Mouse (Mus musculus): ENCODE data around the gene Mrps18b. TPM values are rescaled to one million over a fixed set of nuclear protein-coding genes. Genes with fewer than 3 reads are reported as not detected.
A peak's percentile ranks its signal among the peaks of the same experiment; 100 is the strongest.

The Mrps18b gene
- total RNA-seq, 2 experiments from 2014 or later = 49.1 to 50.2 TPM

DNA sequence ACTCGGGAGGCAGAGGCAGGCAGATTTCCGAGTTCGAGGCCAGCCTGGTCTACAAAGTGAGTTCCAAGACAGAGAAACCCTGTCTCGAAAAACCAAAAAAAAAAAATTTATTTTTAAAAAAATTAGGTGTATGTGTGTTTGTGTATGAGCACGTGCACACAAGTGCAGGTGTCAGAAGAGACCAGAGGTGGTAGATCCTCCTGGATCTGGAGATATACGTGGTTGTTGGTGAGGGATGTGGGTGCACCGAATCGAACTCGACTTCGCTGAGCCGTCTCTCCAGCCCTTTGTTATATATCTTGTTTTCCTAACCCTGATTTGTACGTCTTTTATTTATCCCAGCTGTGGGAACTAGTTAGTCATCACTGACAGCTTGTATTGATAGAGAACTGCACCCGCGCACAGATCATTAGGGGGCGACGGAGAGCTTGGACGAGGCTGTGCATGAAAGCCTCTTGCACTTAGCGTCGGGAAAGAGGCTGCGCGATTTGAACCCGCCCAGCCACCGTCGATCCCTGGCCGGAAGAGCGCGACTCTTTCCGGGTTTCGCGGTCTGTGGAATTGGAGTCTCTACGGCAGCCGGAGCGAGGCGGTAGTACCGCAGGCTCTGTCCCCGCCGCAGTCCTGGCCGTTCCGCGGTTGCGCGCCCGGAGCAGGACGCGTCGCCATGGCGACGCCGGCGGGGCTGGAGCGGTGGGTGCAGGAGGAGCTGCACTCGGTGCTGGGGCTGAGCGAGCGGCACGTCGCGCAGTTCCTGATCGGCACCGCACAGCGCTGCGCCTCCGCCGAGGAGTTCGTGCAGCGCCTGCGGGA lies 36.7 kb downstream of the Mrps18b start, which contains the start of gene Dhx16:
TSS of gene Dhx16 (plus strand) at position 575 of the 813 bp plus-strand sequence.
- DNase-seq (ENCODE audit: low spot score in 2 of 2) = peak; percentile 95 to 96

DNA sequence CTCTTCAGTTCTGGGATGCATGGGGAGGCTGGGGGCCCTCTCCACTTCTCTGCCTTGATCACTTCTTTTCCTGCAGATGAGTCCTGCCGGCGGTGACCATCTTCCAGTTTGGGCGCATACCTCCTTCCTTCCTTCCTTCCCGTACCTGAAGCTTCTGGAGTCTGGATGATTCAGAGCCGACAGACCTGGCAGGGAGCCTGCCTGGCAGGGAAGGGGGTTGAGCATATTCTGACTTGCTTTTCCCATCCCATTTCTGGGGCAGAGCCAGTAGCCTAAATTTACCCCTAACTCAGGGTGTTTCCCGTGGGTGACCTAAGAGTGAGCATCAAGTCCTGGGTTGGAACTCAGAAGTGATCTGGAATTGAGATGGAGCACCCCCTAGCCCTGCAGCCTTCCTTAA lies 41.5 kb downstream of the Mrps18b start:
- no peak for DNase-seq (ENCODE audit: low spot score in 2 of 2)

DNA sequence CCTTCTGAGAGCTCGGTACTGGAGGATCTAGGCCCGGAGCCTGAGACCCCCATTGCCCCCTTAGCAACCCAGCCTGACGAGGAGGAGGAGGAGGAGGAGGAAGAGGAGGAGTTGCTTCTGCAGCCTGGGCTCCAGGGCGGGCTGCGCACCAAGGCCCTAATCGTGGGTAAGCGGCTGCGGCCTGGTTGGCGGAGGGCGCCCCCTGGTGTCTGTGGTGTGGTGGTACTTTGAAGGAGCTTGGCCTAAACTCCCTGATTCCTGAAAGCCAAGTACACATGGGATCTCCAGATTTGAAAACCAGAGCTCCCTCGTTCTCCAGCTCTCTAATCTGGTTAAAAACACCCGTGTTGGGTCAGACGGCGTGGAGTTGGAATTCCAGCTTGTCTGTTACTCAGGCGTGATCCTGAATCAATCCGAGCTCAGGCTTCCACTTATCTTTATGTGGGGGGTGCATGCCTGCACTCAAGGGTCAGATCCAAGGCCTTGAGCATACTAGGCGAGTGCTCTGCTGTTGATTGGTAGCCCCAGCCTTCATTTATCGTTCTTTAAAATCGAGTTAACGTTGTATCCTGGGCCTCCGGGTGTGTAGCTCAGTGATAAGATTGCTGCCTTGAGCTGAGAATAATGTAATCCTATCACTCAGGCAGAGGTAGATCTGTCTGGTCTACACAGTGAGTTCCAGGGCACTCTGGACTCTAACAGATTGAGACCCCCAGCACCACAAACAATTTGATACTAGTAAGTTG lies 42.2 kb downstream of the Mrps18b start:
- peak; percentile 90 to 93 for DNase-seq (ENCODE audit: low spot score in 2 of 2)

DNA sequence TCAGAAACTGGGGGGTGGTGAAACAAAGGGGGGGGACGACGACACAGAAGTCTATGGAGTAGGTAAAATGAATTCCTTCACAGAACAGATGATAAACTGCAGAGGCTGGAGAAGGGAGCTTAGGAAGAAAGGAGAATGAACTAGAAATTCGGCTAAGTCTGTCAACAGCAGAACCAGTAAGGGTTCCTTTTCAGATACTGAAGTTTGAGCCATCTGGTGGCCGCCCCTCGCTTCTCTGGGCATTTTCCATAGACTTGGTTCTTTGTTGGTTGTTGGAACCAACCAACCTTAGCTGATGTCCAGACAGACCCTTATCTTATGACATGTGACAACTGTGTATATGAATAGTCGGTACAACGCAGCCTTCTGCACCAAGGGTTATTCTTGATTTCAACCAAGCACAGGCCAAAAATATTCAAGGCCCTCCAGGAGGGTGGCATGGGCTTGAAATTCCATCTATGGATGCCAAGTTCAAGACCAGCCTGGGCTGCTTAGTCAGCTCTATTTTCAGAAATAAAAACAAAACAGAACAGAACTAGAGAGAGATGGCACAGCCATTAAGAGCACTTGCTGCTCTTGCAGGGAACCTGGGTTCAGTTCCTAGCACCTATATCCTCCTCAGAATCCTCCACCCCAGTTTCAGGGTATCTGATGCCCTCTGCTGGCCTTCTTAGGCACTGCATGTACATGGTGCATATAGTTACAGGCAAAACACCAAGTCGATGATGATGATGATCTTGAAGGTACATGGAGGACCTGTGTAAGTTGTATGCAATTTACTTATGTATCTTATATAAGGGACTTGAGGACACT lies 45.1 kb downstream of the Mrps18b start:
- peak; percentile 49 to 53 for DNase-seq (ENCODE audit: low spot score in 2 of 2)

DNA sequence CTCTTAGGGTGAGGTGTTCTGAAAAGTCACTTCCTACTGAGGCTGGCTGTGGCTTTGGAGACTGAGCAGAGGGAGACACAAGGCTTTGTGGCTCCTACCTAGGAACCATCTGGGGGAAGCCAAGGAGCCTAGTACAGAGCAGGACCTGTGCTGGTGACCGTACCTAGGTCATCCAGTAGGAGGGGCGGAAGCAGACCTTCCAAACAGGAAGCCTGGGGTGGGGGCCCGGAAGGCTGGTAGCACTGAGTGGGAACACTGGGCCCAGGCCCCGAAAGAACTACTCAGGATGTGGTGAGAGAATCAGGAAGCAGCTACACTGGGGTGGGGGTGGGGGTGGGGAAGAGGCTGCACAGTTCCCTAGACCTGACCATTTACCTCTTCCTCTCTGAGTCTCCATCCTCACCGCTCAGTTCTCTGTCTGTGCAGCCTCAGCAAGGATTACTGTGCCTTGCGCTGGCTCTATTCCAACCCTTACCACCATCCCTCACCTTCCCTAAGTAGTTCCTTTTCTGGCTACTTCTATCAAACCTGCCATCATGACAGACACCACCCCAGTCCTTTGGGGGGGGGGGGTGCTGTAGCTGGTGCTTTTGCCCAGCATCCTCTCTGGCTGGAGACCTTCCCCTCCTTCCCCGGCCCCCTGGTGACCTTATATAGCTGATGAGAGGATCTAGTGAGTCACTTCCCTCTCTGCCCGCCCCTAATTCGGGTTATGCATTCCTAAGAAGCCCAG lies 45.9 kb downstream of the Mrps18b start:
- DNase-seq (ENCODE audit: low spot score in 2 of 2) = peak in 1 of 2 experiments; percentile 30

DNA sequence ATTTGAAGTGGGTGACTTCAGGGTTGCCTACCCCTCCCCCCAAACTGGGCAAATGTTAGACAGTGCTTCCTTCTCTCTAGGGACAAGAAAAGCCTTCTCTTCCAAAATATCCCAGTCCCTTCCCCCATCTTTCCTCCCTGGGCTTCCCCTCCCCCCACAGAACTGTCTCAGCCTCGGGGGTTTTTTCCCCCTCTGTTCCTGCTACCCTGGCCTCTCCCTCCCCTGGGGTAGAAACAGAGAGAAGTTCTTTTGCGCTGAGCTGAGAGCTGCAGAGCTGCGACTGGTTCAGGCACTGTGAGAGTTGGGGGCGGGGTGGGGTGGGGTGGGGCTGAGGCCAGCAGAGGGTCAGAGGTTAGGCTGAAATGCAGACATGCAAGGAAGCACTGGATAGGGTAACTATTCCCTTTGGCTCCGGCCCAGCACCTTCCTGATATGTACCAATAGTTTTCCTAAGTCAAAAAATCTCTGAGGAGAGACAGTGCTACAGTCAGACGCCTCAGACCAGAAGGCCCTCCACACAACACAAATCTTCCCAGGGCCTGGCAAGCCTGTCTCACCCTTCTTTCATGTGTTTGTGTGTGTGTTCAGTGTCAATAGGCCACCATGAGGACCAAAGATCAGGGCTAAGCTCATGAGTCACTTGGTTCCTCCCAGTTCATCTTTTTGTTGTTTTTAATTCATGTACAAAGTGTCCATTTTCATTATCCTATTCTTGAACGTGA lies 46.7 kb downstream of the Mrps18b start:
- DNase-seq (ENCODE audit: low spot score in 2 of 2) = peak in 1 of 2 experiments; percentile 48

DNA sequence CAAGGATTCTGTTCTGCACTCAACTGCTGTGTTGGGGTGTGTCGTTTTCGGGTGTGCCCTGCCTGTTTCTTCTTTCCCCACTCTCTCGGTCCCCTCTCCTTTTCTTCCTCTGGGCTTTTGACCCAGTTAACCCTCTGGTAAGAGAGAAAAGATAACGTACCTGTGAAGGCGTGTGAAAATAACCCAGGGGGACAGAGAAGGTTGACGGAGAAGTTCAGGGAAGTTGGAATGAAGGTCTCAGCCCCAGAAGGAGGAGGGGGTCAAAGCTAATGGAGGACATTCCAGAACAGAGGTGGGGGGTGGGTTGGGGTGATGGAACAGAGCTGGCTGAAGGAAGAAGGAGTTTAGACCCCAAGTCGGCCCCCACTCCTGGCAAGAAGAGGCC lies 47.2 kb downstream of the Mrps18b start:
- no peak for DNase-seq (ENCODE audit: low spot score in 2 of 2)

DNA sequence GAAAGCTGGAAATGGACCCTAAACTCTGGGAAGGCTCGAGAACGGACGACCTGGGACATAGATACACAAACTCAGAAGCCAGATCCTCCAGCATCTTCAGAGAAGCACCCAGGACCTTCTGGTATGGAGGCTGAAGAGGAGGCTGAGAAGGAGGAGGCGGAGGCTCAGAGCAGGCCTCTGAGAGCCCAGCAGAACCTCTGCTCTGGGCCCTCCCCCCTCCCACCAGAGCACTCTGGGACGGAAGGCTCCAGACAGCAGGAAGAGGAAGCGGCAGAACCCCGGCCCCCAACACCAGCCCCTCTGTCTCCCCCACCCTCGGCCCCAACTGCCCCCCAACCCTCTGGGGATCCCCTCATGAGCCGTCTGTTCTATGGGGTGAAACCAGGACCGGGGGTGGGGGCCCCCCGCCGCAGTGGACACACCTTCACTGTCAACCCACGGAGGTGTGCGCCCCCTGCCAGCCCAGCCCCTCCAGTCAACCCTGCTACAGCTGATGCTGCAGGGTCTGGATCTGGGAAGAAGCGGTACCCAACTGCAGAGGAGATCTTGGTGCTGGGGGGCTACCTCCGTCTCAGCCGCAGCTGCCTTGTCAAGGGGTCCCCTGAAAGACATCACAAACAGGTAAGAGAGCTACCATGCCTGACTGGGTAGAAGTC lies 47.9 kb downstream of the Mrps18b start:
- DNase-seq (ENCODE audit: low spot score in 2 of 2) = no peak

DNA sequence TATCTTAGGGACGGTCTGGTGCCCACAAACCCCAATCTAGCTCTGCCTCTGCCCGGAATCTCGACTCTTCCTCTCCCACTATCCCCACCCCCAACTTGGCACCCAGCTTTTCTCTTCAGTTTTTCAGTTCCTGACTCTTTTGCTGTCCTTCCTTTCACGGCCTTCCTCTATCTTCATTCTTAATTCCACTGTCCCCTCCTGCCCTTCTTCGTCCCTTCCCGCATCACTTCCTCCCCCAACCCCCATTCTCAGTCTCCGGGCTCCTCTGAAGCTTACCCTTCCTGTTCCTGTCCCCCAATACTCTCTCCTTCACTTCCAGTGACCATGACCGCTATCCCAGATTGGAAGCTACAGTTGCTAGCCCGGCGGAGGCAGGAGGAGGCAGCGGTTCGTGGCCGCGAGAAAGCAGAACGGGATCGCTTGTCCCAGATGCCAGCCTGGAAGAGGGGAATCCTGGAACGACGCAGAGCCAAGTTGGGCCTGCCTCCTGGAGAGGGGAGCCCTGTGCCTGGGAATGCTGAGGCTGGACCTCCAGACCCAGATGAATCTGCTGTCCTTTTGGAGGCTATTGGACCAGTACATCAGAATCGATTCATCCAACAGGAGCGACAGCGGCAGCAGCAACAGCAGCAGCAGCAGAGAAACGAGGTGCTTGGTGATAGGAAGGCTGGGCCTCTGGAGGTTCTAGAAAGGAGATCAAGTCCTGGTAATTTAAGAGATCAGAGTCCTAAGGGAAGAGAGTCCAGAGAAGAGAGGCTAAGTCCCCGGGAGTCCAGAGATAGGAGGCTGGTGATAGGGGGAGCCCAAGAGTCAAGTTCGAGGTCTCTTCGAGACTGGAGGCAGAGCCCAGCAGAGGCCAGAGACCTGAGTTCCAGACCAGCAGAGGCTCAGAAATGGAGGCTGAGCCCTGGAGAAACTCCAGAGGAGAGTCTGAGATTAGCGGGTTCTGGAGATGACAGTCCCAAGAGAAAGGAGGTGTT lies 49.0 kb downstream of the Mrps18b start:
- peak in 1 of 2 experiments; percentile 37 for DNase-seq (ENCODE audit: low spot score in 2 of 2)

DNA sequence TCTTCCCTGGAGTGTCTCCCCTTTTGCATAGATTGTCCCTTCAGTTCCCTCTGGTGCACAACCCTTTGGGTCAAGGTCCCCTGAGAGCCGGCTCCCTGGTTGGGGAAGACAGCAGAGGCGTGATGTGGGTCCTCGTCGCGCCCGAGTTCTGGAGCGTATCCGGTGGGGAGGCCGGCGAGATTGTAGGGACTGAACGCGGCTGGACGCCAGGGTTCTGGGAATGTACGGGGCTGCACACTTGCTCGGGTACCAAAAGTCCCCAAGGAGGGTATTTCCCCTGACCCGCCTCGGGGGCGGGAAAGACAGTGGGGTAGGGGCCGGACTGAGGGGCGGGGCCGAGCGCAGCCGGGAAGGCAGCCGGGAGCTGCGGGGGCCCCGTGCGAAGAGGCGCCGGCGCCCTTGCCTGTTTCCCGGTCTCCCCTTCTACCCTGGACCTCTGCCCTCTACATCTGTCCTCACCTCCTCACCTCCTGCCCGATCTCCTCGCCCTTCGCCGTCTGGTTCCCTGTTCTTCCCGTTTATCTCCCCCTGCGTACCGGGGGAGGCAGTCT lies 49.8 kb downstream of the Mrps18b start:
- peak; percentile 54 to 72 for DNase-seq (ENCODE audit: low spot score in 2 of 2)

DNA sequence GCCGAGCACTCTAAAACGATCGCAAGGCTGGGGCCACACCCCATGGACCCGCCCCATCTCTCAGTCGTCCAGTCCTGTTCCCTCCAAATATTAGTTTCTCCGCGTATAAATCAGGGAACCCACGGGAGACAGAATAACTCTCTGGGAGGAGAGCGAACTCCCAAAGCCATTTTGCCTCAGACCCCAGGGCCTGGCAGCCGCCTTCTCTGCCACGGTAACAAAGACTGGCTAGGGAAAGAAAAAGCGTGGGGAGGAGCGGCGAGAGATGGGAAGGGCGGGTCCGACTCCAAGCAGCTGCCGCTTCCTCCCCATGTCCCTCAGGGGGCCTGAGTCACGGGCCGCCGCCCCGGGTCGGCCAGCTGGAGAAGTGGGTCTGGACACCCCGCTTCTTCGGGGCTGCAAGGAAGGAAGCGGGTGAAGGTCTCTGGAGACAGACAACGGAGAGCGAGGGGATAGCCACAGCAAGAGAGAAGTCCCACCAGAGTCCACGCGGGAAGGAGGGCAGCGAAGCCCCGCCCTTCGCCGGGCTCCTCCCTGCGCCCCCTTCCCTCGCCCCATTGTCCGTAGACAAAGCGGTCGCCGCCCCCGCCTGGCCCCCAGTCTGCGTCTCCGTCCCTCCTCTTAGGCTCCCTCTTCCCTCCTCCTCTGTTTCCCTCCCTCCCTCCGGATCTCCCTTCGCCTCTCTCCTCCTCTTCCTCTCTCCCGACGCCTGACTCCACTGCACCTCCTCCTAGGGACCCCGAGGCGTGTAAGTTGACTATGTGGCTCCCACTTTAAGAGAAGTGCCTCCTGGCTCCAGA lies 50.5 kb downstream of the Mrps18b start, which contains the start of gene Ppp1r18:
TSS of gene Ppp1r18 (plus strand) at position 113 of the 800 bp plus-strand sequence.
- DNase-seq (ENCODE audit: low spot score in 2 of 2) = peak; percentile 58 to 61

DNA sequence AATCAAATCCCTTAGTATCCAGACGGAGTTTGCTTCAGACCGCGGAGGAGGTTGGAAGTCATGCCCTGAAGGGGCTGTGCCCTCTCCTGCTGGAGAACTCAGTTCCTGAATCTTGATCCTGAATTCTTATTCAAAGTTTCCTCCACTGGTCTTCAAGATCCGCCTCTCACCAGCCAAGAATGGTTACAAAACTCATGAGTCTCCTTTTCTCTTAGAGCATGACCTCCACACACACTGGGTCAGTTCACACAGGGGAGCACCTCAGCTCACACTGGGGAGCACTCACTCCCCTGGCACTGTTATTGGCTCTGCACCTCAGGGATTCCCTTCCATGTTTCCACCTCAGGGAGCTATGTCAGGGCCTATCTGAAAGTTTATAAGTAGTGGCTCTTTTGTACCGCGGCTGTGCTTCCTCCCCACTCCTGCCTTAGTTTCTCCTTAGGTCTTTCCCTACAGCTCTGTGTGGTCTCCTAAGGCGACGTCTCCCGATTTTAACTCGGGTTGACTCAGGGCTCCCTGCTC lies 51.3 kb downstream of the Mrps18b start:
- DNase-seq (ENCODE audit: low spot score in 2 of 2) = no peak

DNA sequence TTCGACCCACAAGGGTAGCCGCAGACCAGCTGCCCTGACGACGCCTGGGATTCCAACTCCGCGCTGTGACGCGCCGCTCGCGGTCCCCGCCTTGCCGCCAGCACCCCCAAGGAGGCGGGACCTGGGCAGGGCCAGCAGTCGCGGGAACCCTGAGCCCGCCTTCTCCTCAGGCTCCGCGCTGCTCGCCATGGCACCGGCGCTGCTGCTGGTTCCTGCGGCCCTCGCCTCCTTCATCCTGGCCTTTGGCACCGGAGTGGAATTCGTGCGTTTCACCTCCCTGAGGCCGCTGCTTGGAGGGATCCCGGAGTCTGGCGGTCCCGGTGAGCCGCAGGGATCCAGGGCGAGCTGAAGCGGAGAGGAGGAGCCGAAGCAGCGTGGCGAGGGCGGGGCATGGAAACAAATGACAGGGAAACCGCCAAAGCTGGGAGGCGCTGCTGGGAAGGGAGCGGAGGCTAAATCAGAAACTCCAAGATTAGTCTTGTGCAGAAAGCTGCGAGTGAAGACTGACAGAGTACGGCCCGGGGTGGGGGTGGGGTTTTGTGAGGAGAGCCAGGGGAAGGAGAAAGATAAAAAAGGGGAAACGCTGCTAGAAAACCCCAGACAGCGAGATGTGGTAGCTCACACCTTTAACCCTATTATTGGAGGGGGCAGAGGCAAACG lies 54.9 kb downstream of the Mrps18b start, which contains the start of gene Nrm:
TSS of gene Nrm (plus strand) at position 121 of the 660 bp plus-strand sequence.
- DNase-seq (ENCODE audit: low spot score in 2 of 2) = peak; percentile 90 to 92

DNA sequence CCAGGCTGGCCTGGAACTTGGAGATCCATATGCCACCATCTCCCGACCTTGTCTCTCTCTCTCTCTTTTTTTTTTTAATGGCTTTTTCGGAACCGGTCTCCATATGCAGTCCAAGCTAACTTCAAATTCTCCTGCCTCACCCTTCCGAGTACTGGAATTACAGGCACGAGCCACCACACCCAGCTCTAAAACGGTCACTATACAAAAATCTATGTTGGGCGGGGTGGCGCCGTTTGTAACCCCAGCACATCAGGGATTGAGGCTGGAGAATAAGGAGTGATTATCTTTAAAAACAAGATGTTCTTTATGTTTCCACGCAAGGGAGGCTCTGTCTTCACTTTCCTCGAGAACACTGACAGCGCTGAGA lies 55.4 kb downstream of the Mrps18b start:
- DNase-seq (ENCODE audit: low spot score in 2 of 2) = peak in 1 of 2 experiments; percentile 40
